Mouse (Mus musculus): ENCODE measurements around the gene Ddx39b.

DNA sequence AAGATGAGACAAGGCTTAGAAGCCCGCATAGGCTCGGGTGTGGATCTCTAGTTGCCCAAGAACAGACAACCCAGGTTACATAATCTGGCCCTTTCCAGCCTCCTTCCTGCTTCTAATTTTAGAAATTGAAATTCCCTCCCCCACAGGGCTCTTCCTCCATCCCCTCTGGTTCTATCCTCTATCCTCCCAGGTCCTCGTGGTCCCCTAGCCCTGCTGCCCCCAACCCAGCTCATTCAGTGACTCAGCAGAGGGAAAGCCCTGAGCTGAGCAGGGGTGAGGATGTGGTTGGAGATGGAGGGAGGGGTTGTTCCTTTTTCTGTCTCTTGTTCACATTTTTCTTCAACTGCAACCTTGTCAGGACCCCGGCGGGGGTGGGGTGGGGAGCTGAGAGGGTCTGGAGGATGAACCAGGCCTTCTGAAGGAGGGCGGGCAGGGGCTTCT, 21.9 kb upstream of the Ddx39b start:
- TF ChIP-seq CTCF (IDR thresholded peaks at IDR 0.05; ENCODE audit: insufficient read depth, low read length) = no peak
- no peak for TF ChIP-seq POLR2A (IDR thresholded peaks at IDR 0.05; ENCODE audit: borderline replicate concordance, extremely low read depth, low read depth, low read length)
